Mouse (Mus musculus): ENCODE results near the gene Mif. TPM values are rescaled to one million over a fixed set of nuclear protein-coding genes. Genes with fewer than 3 reads are reported as not detected.

The Mif gene
- polyA plus RNA-seq, 1 experiment from 2014 or later: 2,356 TPM

DNA sequence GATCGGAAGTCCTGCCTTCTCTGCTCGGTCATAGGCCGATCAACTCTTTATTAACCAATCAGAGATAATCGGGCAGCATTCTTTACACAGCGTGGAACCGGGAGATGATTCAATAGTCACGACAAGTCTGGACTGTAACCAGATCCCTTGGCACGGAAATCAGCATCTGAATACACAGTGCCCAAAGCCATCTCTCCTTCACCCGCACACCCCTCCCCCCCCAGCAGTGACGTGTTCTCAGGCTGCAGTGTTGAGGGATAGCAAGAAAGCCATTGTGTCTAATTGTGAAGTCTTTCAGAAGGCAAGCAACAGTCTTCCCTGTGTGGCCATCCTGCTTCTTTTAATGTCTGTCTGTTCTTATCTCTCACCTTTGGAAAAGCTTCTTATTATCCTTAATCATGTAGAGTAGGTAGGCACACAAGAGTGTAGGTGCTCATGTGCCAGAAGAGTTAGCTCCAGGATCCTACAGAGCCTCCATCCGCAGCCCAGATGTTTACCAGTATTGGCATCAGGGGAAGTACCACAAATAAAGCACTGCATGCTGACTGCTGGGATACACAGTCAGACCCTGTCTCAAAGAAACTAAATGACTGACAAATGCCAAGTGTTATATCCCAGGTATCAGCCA, 13.0 kb upstream of the Mif start:
- 2% methylated on average over 11 of the region's 11 CpGs for WGBS
- Histone ChIP-seq H3K36me3 (ENCODE audit: insufficient read depth) (no peaks in the 10 kb centered on the region), H3K4me2 (peak overlapping the region; percentile 61), H3K4me1 (ENCODE audit: insufficient read depth) (no peaks in the 10 kb centered on the region), H3K4me3 (ENCODE audit: low read depth, low read length) (peak overlapping the region; percentile 30), H3K9me3 (ENCODE audit: low read depth, low read length) (no peaks in the 10 kb centered on the region), H3K9ac (peak overlapping the region; percentile 32; the same call in 1 of the 2 replicates), H3K27ac (ENCODE audit: low read depth) (0 out of 2 replicates have a peak overlapping the region, but pooled peaks have one; percentile 63), H3K27me3 (ENCODE audit: insufficient read depth, low read length) (no peaks in the 10 kb centered on the region)
- ATAC-seq (ENCODE audit: insufficient read depth): peak; percentile 99
- peak; percentile 96 for DNase-seq
- no peak for TF ChIP-seq CTCF (IDR thresholded peaks at IDR 0.05; ENCODE audit: low read depth)

DNA sequence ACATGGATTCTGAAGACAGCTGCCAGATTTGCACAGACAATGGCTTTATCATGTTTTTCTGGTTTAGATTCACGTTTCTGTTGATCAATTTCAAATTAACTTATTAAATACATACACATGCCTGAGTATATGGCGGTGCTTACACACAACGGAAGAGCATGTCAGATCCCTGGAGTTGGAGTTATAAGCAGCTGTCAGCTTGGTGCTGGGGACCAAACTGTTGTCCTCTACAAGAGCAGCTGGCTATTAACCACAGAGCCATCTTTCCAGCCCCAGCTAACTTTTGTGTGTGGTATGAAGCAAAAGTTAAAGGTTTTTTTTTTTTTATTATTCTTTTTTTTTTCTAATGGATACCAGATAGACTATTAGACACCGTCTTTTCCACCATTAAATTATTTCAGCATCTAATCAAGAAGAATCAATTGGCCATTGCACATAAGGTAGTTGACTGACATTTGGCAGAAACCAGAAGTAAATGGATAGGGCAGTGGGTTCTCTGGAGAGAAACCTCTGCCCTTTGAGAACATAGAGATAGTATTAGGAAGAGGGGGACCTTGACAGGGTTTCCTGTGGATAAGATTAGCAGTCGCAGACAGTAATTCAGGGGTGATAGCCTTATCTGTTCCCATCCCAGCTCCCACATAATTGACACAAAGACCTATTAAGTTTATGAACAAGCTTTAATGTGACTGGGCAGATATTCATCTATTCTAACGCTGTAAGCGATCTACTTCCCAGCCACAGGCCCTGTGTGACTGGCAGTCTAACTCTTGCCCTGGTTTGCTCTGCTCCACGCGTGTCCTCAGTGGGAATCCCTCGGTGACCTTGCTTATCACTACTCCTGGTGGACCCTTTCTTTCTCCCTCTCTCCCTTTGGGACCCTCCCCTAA, 12.2 kb upstream of the Mif start:
- no peaks in the 10 kb centered on the region for H3K36me3 ChIP-seq (ENCODE audit: insufficient read depth)
- peak overlapping the region; percentile 32; the same call in 1 of the 2 replicates for H3K9ac ChIP-seq
- DNase-seq (no peak), ATAC-seq (ENCODE audit: insufficient read depth) (peak; percentile 3; the same call in 1 of the 2 replicates)
- H3K27me3 ChIP-seq (ENCODE audit: insufficient read depth, low read length): no peaks in the 10 kb centered on the region
- peak overlapping the region; percentile 30 for H3K4me3 ChIP-seq (ENCODE audit: low read depth, low read length)
- 0 out of 2 replicates have a peak overlapping the region, but pooled peaks have one; percentile 63 for H3K27ac ChIP-seq (ENCODE audit: low read depth)
- H3K4me2 ChIP-seq: peak overlapping the region; percentile 61
- 34% methylated on average over 10 of the region's 10 CpGs for WGBS
- no peaks in the 10 kb centered on the region for H3K9me3 ChIP-seq (ENCODE audit: low read depth, low read length)
- TF ChIP-seq CTCF (IDR thresholded peaks at IDR 0.05; ENCODE audit: low read depth): no peak
- H3K4me1 ChIP-seq (ENCODE audit: insufficient read depth): no peaks in the 10 kb centered on the region

DNA sequence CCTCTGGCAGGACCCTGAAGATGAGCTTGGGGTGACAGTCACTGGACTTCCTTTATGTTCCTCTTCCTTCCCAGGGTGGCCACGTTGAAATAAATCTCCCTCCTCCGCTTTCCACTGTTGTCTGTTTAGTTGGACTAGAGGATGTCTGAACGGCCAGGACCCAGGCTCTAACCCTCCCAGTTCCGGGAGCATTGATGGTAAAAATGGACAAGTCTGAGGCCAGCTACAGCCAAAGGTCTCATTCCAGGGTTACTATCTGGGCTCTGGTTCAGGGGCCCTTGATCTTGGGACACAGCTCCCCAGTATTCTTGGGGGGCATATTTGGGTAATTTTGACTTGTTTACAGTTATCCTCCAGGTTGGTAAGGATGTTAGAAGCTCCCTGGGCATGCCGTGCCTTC, 1.5 kb upstream of the Mif start:
- TF ChIP-seq CTCF (IDR thresholded peaks at IDR 0.05; ENCODE audit: low read depth): no peak
- H3K9me3 ChIP-seq (ENCODE audit: low read depth, low read length): no peaks in the 10 kb centered on the region
- no peak for ATAC-seq (ENCODE audit: insufficient read depth)
- WGBS: 87% methylated on average over 5 of the region's 5 CpGs
- DNase-seq: no peak
- no peak overlapping the region for H3K27ac ChIP-seq (ENCODE audit: low read depth)
- no peak overlapping the region for H3K9ac ChIP-seq
- no peak overlapping the region for H3K4me2 ChIP-seq
- no peak overlapping the region for H3K4me3 ChIP-seq (ENCODE audit: low read depth, low read length)
- H3K27me3 ChIP-seq (ENCODE audit: insufficient read depth, low read length): no peaks in the 10 kb centered on the region
- H3K36me3 ChIP-seq (ENCODE audit: insufficient read depth): peaks cover 19% of the 10 kb centered on the region
- peaks cover 9% of the 10 kb centered on the region for H3K4me1 ChIP-seq (ENCODE audit: insufficient read depth)

DNA sequence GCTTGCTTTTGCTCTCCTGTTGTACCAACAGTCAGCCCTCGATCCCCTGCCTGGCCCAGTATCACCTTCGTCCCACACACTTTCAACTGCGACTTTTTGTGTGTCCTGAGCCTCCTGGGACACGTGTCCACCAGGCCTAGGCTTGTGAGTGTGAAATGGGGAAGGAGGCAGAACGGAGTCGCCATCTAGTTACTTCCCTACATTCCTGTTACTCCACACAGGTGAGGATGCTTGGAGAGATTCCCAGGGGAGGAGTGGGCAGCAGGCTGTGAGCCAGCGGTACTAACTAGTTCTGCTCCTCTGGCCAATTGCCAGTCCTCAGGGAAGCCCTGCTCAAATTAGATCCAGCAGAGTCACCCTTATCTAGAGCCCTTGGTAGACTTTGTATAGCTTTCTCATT, 706 bp upstream of the Mif start:
- TF ChIP-seq CTCF (IDR thresholded peaks at IDR 0.05; ENCODE audit: low read depth): no peak
- WGBS: 30% methylated on average over 7 of the region's 7 CpGs
- ATAC-seq (ENCODE audit: insufficient read depth): no peak
- no peak overlapping the region for H3K4me2 ChIP-seq
- no peak overlapping the region for H3K4me3 ChIP-seq (ENCODE audit: low read depth, low read length)
- H3K9ac ChIP-seq: no peak overlapping the region
- peaks cover 19% of the 10 kb centered on the region for H3K36me3 ChIP-seq (ENCODE audit: insufficient read depth)
- H3K4me1 ChIP-seq (ENCODE audit: insufficient read depth): peaks cover 9% of the 10 kb centered on the region
- H3K9me3 ChIP-seq (ENCODE audit: low read depth, low read length): no peaks in the 10 kb centered on the region
- DNase-seq: peak; percentile 54
- no peaks in the 10 kb centered on the region for H3K27me3 ChIP-seq (ENCODE audit: insufficient read depth, low read length)
- H3K27ac ChIP-seq (ENCODE audit: low read depth): peak overlapping the region; percentile 98

DNA sequence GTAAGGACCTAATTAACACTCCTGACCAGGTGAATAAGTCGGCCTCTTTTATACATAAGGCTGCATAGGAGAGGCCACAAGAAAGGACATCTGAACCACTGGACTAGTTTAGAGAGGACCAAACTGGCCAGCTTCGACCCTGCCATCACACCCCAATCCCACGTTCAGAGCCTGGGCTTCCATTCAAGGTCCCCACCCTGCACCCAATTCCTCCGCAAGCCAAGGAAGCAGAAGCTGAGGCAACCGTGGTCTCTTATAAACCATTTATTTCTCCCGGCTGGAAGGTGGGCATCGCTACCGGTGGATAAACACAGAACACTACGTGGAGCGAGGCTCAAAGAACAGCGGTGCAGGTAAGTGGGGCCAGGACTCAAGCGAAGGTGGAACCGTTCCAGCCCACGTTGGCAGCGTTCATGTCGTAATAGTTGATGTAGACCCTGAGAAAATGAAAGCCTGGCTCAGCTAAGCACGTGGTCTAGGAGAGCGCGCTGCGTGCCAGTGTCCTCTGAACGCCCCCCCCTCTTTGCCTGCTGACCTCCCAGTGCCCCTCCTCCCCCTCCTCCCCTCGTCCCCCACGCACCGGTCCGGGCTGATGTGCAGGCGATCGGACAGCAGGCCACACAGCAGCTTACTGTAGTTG, 813 bp downstream of the Mif start:
- peak overlapping the region; percentile 68 for H3K4me3 ChIP-seq (ENCODE audit: low read depth, low read length)
- H3K4me1 ChIP-seq (ENCODE audit: insufficient read depth): peaks cover 9% of the 10 kb centered on the region
- no peaks in the 10 kb centered on the region for H3K27me3 ChIP-seq (ENCODE audit: insufficient read depth, low read length)
- peak overlapping the region; percentile 90 for H3K9ac ChIP-seq
- peak overlapping the region; percentile 63 for H3K4me2 ChIP-seq
- no peak for TF ChIP-seq CTCF (IDR thresholded peaks at IDR 0.05; ENCODE audit: low read depth)
- peak overlapping the region; percentile 98 for H3K27ac ChIP-seq (ENCODE audit: low read depth)
- H3K36me3 ChIP-seq (ENCODE audit: insufficient read depth): peaks cover 19% of the 10 kb centered on the region
- DNase-seq: peak; percentile 70
- H3K9me3 ChIP-seq (ENCODE audit: low read depth, low read length): no peaks in the 10 kb centered on the region
- 2% methylated on average over 25 of the region's 27 CpGs for WGBS
- ATAC-seq (ENCODE audit: insufficient read depth): peak; percentile 74

DNA sequence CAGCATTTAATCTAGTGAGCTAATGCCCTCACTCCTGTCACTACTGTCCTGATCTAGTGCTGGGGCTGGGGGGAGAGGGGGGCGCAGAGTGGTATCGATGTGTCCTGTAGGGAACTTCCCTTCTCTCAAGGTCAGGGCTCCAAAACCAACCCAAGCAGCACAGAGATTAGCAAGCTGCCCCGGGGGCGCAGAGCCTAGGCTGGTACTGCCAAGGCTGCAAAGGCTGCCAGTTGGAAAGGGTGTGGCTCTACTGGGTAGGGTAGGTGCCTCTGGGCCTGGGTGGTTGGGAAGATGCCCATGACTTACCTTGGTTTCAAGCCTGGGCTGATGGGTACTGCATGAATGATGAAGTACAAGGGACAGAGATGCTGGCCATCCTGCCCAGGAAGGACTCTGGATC, 2.4 kb downstream of the Mif start:
- Histone ChIP-seq H3K9ac (no peak overlapping the region), H3K4me2 (peak overlapping the region; percentile 63; the same call in 1 of the 2 replicates), H3K9me3 (ENCODE audit: low read depth, low read length) (no peaks in the 10 kb centered on the region), H3K4me1 (ENCODE audit: insufficient read depth) (peaks cover 9% of the 10 kb centered on the region), H3K4me3 (ENCODE audit: low read depth, low read length) (no peak overlapping the region), H3K36me3 (ENCODE audit: insufficient read depth) (peaks cover 19% of the 10 kb centered on the region), H3K27ac (ENCODE audit: low read depth) (no peak overlapping the region), H3K27me3 (ENCODE audit: insufficient read depth, low read length) (no peaks in the 10 kb centered on the region)
- no peak for DNase-seq
- no peak for TF ChIP-seq CTCF (IDR thresholded peaks at IDR 0.05; ENCODE audit: low read depth)
- no peak for ATAC-seq (ENCODE audit: insufficient read depth)
- 93% methylated on average over 4 of the region's 4 CpGs for WGBS

All from lung, embryonic 14.5 days (tissue).